Mouse (Mus musculus): ENCODE results near the gene Treml1.

DNA sequence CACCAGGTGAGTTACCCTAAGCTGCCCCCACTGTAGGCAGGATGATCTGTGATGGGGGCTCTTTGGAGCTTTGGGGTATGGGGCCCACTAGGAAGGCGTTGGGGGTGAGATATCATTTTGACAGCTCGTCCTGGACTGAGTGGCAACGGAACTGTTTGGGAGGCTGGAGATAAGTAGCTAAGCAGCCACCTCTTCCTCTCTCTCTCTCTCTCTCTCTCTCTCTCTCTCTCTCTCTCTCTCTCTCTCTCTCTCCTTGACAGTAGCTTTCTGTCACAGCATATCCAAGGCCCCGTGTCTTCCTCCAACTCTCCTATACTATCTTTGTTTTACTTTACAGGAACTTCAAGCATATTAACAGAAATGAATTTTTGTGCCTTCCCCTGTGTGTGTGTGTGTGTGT is 746 bp downstream of the Treml1 start:
- TF ChIP-seq CTCF (IDR thresholded peaks at IDR 0.05; ENCODE audit: low read depth) = no peak
- no peak for TF ChIP-seq EP300 (IDR thresholded peaks at IDR 0.05; ENCODE audit: low read depth)

Data from heart, postnatal 0 days (tissue).